Mouse (Mus musculus): ENCODE results near the gene Xkr7. TPM values are rescaled to one million over a fixed set of nuclear protein-coding genes. Genes with fewer than 3 reads are reported as not detected.

Gene Xkr7
- polyA plus RNA-seq (2015; fragmentation: Nextera tagmentation; extraction: Ambion mirVana), result 0.26 and 0.54 TPM in 2 replicates

GRCm38 (mm10) chr2:153031126-153032082, at the start of gene Xkr7:
Gene Xkr7 (plus strand): TSS chr2:153031852.

GRCm38 (mm10) chr2:153014758-153015593, 16.7 kb upstream of the Xkr7 start, which contains the start of gene Pdrg1:
Gene Pdrg1 (minus strand): TSS chr2:153015427.

GRCm38 (mm10) chr2:153065747-153066508, 34.3 kb downstream of the Xkr7 start, which contains the start of gene Ccm2l:
Gene Ccm2l (plus strand): TSS chr2:153065955.

Other genes starting within 250 kb of the Xkr7 start
- gene Bcl2l1, start 200.1 kb upstream of the Xkr7 start, polyA plus RNA-seq (2015; fragmentation: Nextera tagmentation; extraction: Ambion mirVana), result 59.1 and 59.8 TPM in 2 replicates
- gene Tpx2, start 183.9 kb upstream of the Xkr7 start, polyA plus RNA-seq (2015; fragmentation: Nextera tagmentation; extraction: Ambion mirVana), result 17.0 and 17.4 TPM in 2 replicates
- gene Mylk2, start 120.5 kb upstream of the Xkr7 start, polyA plus RNA-seq (2015; fragmentation: Nextera tagmentation; extraction: Ambion mirVana), result 0.05 and 0.72 TPM in 2 replicates
- 6.2 and 8.1 TPM in 2 replicates for gene Foxs1, start 98.6 kb upstream of the Xkr7 start, polyA plus RNA-seq (2015; fragmentation: Nextera tagmentation; extraction: Ambion mirVana)
- 0.83 and 0.95 TPM in 2 replicates for gene Dusp15, start 80.2 kb upstream of the Xkr7 start, polyA plus RNA-seq (2015; fragmentation: Nextera tagmentation; extraction: Ambion mirVana)
- 0.51 and 0.55 TPM in 2 replicates for gene Ttll9, start 69.4 kb upstream of the Xkr7 start, polyA plus RNA-seq (2015; fragmentation: Nextera tagmentation; extraction: Ambion mirVana)
- 166 and 192 TPM in 2 replicates for gene Pdrg1, start 16.4 kb upstream of the Xkr7 start, polyA plus RNA-seq (2015; fragmentation: Nextera tagmentation; extraction: Ambion mirVana)
- 0.60 and 2.6 TPM in 2 replicates for gene Ccm2l, start 34.1 kb downstream of the Xkr7 start, polyA plus RNA-seq (2015; fragmentation: Nextera tagmentation; extraction: Ambion mirVana)
- 6.3 and 7.4 TPM in 2 replicates for gene Hck, start 76.6 kb downstream of the Xkr7 start, polyA plus RNA-seq (2015; fragmentation: Nextera tagmentation; extraction: Ambion mirVana)
- 41.1 and 61.7 TPM in 2 replicates for gene Tm9sf4, start 129.5 kb downstream of the Xkr7 start, polyA plus RNA-seq (2015; fragmentation: Nextera tagmentation; extraction: Ambion mirVana)
- 8.2 and 8.7 TPM in 2 replicates for gene Tspyl3, start 193.6 kb downstream of the Xkr7 start, polyA plus RNA-seq (2015; fragmentation: Nextera tagmentation; extraction: Ambion mirVana)
- 3.8 and 4.8 TPM in 2 replicates for gene Plagl2, start 209.6 kb downstream of the Xkr7 start, polyA plus RNA-seq (2015; fragmentation: Nextera tagmentation; extraction: Ambion mirVana)
- gene Pofut1, start 209.7 kb downstream of the Xkr7 start, polyA plus RNA-seq (2015; fragmentation: Nextera tagmentation; extraction: Ambion mirVana), result 3.7 and 6.1 TPM in 2 replicates

All from adrenal gland, postnatal 0 days (tissue).